Mouse (Mus musculus) central nervous system, embryonic 14 days (tissue): ENCODE measurements around the gene Zfp383. TPM values are rescaled to one million over a fixed set of nuclear protein-coding genes. Genes with fewer than 3 reads are reported as not detected.

ENCODE experiments used
- polyA plus RNA-seq: library from polyadenylated mRNA; depleted of rRNA; stranded (reverse); fragments of >200 nt; gene quantifications from 2 replicates; pipeline ENCODE4 v1.2.3, GENCODE M21; 2012; rRNA removed

The Zfp383 gene
- 15.7 and 16.7 TPM in 2 replicates for polyA plus RNA-seq

DNA sequence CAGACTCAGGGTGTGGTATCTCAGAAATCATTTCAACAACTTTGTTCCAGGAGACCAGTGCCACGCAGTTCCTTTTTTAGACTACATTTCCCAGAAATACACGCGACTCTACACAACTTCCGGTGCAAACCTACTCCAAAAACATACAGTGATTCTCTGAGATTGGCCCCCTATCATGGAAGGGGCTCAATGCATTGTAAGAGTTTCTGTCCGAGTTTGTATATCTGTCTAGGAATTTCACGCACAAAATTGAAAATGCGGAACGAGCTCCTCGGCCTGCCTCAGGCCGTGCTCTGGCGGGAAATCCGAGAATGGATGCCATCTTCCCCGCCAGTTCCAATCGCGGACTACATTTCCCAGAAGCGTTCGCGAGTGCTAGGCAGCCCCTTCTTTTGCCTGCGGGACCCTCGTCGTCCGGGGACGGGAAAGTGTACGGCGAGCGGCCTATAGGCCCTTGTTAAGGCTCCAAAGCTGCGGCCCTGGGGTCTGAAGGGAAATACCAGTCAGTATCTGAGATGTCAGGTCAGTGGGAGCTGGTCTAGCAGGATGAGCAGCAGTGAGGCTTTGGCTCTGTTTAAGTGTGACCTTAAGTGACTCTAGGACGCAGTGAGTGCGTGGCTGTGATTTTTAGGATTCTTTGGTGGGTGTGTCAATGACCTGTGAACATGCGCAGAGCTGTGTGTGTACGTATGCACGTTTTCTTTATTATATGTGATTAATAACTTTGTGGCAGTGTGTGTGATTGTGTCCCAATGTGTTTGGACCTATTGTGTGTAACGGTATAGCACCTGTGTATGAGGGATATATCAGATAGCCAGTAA is at the start of gene Zfp383:
Gene Zfp383 (plus strand): TSS at position 94 of the 821 bp plus-strand sequence.

DNA sequence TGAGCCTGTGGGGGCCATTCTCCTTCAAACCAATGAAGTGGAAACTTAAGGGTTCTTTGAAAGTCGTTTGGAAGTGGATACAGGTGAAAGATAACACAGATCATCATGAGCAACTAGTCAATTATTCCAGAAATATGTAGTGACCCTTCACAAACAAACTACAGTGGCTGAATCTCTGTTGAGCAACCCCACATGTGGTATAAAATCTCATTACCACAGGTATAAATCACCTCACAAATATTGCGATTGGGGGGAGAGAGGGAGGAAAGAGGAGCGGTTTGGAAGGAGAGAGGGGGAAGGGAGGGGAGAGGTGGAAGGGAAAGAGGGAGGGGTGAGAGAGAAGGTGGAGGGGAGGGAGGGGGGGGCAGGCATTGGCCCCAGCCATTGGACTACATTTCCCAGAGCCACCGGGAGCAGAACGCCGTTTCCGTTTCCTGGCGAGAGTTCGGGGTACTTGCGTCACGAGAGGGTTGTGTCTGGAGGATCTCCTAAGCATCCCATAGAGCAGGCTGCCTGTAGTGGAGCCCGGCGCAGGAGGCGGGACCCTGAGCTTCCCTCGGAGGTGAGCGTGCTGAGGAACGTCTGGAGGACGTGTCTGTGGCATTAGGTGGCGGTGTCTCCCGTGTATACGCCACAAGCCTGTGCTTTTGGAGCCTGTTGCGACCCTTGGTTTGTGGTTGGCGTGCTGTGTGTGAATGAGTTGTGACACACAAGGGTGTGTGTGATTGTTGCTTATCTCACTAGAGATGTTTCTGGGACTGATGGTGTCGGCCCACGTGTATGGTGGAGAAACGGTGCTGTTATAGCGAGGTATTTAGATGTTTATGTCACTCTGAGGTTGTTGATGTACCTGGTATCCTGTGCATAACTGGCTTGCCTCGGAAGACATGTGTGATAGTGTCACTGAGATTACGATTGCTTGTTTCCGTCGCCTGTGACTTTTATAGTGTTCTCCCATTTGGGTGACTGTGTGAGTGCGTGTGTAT is 48.2 kb upstream of the Zfp383 start, which contains the start of gene Zfp420:
Gene Zfp420 (plus strand): TSS at position 448 of the 986 bp plus-strand sequence.

DNA sequence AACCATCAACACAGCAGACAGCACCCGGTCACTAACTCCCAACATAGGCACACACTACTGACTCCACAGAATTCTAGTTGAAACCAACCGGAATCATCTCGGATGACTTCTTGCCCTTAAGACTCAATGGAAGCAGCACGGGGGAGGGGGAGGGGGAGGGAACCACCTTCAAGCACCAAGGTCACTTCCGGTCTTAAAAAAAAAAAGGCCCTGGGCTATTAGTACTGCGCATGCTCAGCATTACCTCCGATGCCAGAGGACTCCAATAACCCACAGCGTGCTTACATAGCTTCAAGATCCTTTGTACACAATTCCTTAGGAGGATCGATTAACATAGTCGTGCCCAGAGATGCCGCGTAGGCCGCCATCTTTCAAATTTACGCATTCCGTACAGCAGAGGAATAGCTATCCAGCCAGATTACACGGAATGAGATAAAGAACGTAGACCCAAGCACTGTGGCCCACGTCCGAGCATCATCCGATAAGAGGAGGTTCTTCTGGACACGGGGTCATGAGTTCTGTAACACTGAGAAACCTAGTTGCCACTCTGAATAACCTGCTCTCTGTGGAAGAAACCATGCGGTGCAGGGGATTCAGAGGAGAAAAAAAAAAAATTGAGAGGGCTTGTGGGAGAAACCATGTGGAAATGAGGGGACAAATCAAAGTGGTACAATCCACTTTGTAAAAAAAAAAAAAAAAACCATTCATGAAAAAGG is 1.9 kb upstream of the Zfp383 start, which contains the start of gene Zfp27:
Gene Zfp27 (minus strand): TSS at position 607 of the 716 bp plus-strand sequence.

DNA sequence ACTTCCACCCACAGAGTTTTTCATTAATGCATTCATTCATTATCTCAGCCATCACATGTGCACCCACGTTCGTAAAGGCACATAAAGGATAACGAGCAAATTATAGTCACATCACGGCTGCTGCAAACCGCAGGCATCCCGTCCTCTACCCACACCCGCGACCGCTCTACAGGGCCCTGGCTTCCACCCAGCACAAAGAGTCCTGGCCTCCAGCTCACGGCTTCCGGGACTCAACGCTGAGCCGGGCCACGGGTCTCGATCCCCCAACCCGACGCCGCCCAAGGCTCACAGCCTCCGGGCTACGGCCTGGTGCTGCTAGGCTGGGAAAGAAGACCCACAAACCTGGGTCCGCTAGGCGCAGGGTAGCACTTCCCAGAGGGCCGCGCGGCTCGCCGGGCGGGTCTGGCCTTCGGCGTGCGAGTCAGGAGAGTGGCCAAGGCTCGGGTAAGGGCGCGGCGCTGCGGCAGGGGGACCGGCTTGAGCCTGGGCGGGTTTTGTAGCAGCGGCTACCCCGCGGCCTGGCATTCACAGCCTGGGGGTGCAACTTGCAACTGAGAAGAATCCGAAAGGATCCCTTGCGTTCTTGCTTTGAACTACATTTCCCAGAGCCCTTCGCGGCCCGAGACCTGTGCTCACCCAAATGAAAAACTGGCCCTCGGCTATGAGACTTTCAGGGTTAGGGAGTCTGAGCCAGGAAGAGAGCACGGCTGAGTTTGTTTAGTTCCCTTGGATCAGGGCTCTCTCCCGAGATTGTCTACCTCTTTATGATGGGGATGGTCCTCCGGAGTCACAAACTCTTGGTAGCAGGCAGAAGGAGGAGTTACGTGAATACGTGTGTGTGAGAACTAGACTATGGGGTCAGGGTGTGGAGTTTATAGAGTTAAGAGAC is 45.7 kb downstream of the Zfp383 start, which contains the start of gene Zfp74:
Gene Zfp74 (minus strand): TSS at position 577 of the 889 bp plus-strand sequence.

Other genes starting within 250 kb of the Zfp383 start
- gene Catsperg2, start 181.2 kb upstream of the Zfp383 start, polyA plus RNA-seq = 0.85 and 1.0 TPM in 2 replicates
- gene Zfp84, start 139.7 kb upstream of the Zfp383 start, polyA plus RNA-seq = 13.9 and 15.0 TPM in 2 replicates
- gene Zfp30, start 124.2 kb upstream of the Zfp383 start, polyA plus RNA-seq = 12.3 and 14.0 TPM in 2 replicates
- gene Zfp790, start 92.1 kb upstream of the Zfp383 start, polyA plus RNA-seq = 14.6 and 16.7 TPM in 2 replicates
- gene Zfp940, start 54.6 kb upstream of the Zfp383 start, polyA plus RNA-seq = 8.3 and 9.9 TPM in 2 replicates
- 14.3 and 14.9 TPM in 2 replicates for gene Zfp420, start 48.2 kb upstream of the Zfp383 start, polyA plus RNA-seq
- gene Zfp27, start 1.7 kb upstream of the Zfp383 start, polyA plus RNA-seq = 14.1 and 14.4 TPM in 2 replicates
- 13.7 and 13.9 TPM in 2 replicates for gene Zfp74, start 45.9 kb downstream of the Zfp383 start, polyA plus RNA-seq
- gene Zfp568, start 75.7 kb downstream of the Zfp383 start, polyA plus RNA-seq = 7.1 and 9.3 TPM in 2 replicates
- gene Zfp14, start 143.2 kb downstream of the Zfp383 start, polyA plus RNA-seq = 11.1 and 12.6 TPM in 2 replicates
- 4.7 and 5.0 TPM in 2 replicates for gene Zfp82, start 164.7 kb downstream of the Zfp383 start, polyA plus RNA-seq
- gene Gm26920, start 182.2 kb downstream of the Zfp383 start, polyA plus RNA-seq = 0.91 and 1.6 TPM in 2 replicates
- 11.5 and 12.7 TPM in 2 replicates for gene Zfp566, start 182.3 kb downstream of the Zfp383 start, polyA plus RNA-seq
- gene Zfp260, start 186.6 kb downstream of the Zfp383 start, polyA plus RNA-seq = 54.6 and 58.2 TPM in 2 replicates
- gene Zfp382, start 213.7 kb downstream of the Zfp383 start, polyA plus RNA-seq = 7.0 and 9.3 TPM in 2 replicates